Mouse (Mus musculus) layer of hippocampus, postnatal 36 days (tissue): Measurements from ENCODE around the gene Ear1. TPM values are rescaled to one million over a fixed set of nuclear protein-coding genes. Genes with fewer than 3 reads are reported as not detected.
"Not testable (repeated sequence)": the region's sequence is repeated elsewhere in the genome, so short reads cannot be mapped to it uniquely, and the experiment has no call there.

Experiments
- DNase-seq, 2 experiments: peaks; one replicate each; pipeline ENCODE4 v3.0.0; 2022
- total RNA-seq, 2 experiments: library from RNA; stranded (reverse); gene quantifications; 2 replicates each; pipeline ENCODE4 v1.2.3; 2021

Ear1 gene
- total RNA-seq, 2 experiments from 2014 or later = not detected

- no peak for DNase-seq
Measured at GRCm38 (mm10) chr14:43796069-43796904, 79.0 kb downstream of the Ear1 start.

- DNase-seq = not testable (repeated sequence)
Measured at GRCm38 (mm10) chr14:43793811-43794210, 81.5 kb downstream of the Ear1 start.

- not testable (repeated sequence) for DNase-seq
Measured at GRCm38 (mm10) chr14:43784645-43785044, 90.7 kb downstream of the Ear1 start, which contains the start of gene Gm8180. TSS of gene Gm8180 (minus strand) at chr14:43784745.

Other genes starting within 250 kb of the Ear1 start
- not detected for gene Gm8165, start 198.3 kb downstream of the Ear1 start, total RNA-seq
- gene Gm7324, start 177.7 kb downstream of the Ear1 start, total RNA-seq = 1 to 10 TPM; 1.2 to 1.5 TPM
- gene Gm16506, start 148.0 kb downstream of the Ear1 start, total RNA-seq = not detected
- gene Gm6526, start 127.7 kb downstream of the Ear1 start, total RNA-seq = not detected
- not detected for gene Gm8180, start 90.8 kb downstream of the Ear1 start, total RNA-seq
- not detected for gene Ear10, start 48.0 kb upstream of the Ear1 start, total RNA-seq
- under 1 TPM in 1 of 2 experiments, not detected in 1; 0.33 TPM for gene Gm8113, start 49.9 kb upstream of the Ear1 start, total RNA-seq
- gene Ang5, start 81.6 kb upstream of the Ear1 start, total RNA-seq = not detected
- gene Ang6, start 126.8 kb upstream of the Ear1 start, total RNA-seq = not detected
- not detected for gene Ear2, start 227.1 kb upstream of the Ear1 start, total RNA-seq
- not detected for gene Gm3327, start 248.3 kb upstream of the Ear1 start, total RNA-seq